Mouse (Mus musculus): Measurements from ENCODE around the gene Fmc1. TPM values are rescaled to one million over a fixed set of nuclear protein-coding genes. Genes with fewer than 3 reads are reported as not detected.

Gene Fmc1
- 110 TPM for polyA plus RNA-seq (2012; fragmentation: generic; extraction: Trizol)

- Histone ChIP-seq H3K36me3 (ENCODE audit: control insufficient read depth, insufficient read depth) (no peaks in the 10 kb centered on the region), H3K4me3 (peak within 1 kb of the TSS; percentile 83), H3ac (ENCODE audit: control insufficient read depth, insufficient read length) (peak within 1 kb of the TSS; percentile 79), H3K27me3 (ENCODE audit: control insufficient read depth, insufficient read depth, insufficient read length) (no peaks in the 10 kb centered on the region), H3K79me2 (ENCODE audit: control insufficient read depth, insufficient read depth) (no peaks in the 10 kb centered on the region), H3K4me2 (ENCODE audit: low read depth) (peak within 1 kb of the TSS; percentile 99)
- TF ChIP-seq TCF3 (IDR thresholded peaks at IDR 0.05; ENCODE audit: insufficient read length, low read depth) (no peak), POLR2A (IDR thresholded peaks at IDR 0.05; ENCODE audit: insufficient read length, low read depth) (peak; percentile 60), USF1 (IDR thresholded peaks at IDR 0.05; ENCODE audit: low read depth) (no peak), POLR2AphosphoS2 (IDR thresholded peaks at IDR 0.05; ENCODE audit: insufficient read length, low read depth) (no peak), MYOD1 (IDR thresholded peaks at IDR 0.05; ENCODE audit: control insufficient read depth in 1 of 3, insufficient read length in 2 of 3, low read depth in 2 of 3) (no peak), CEBPB (IDR thresholded peaks at IDR 0.05; ENCODE audit: insufficient read depth, poor library complexity, severe bottlenecking) (0 out of 2 replicates have a peak, but pooled peaks have one; percentile 16), MAX (IDR thresholded peaks at IDR 0.05; ENCODE audit: low read depth) (no peak), TCF12 (IDR thresholded peaks at IDR 0.05; ENCODE audit: insufficient read depth, poor library complexity, severe bottlenecking) (no peak), E2F4 (IDR thresholded peaks at IDR 0.05; ENCODE audit: insufficient read depth) (no peak), REST (IDR thresholded peaks at IDR 0.05; ENCODE audit: insufficient read depth, insufficient read length) (no peak), SRF (IDR thresholded peaks at IDR 0.05; ENCODE audit: control insufficient read depth, insufficient read length, low read depth) (peak; percentile 31), MYOG (IDR thresholded peaks at IDR 0.05; ENCODE audit: control insufficient read depth in 1 of 3, insufficient read depth in 1 of 3, insufficient read length in 2 of 3, low read depth in 2 of 3) (no peak)
Measured at GRCm38 (mm10) chr6:38533428-38534405, at the start of gene Fmc1. TSS of gene Fmc1 (plus strand) at chr6:38533502.

GRCm38 (mm10) chr6:38492550-38492949, 40.8 kb upstream of the Fmc1 start:
- H3K36me3 ChIP-seq (ENCODE audit: control insufficient read depth, insufficient read depth): peaks cover 33% of the 10 kb centered on the region

GRCm38 (mm10) chr6:38495641-38496040, 37.7 kb upstream of the Fmc1 start:
- H3K4me2 ChIP-seq (ENCODE audit: low read depth): no peak overlapping the region
- TF ChIP-seq SRF (IDR thresholded peaks at IDR 0.05; ENCODE audit: control insufficient read depth, insufficient read length, low read depth) (no peak), REST (IDR thresholded peaks at IDR 0.05; ENCODE audit: insufficient read depth, insufficient read length) (no peak), USF1 (IDR thresholded peaks at IDR 0.05; ENCODE audit: low read depth) (no peak), POLR2AphosphoS2 (IDR thresholded peaks at IDR 0.05; ENCODE audit: insufficient read length, low read depth) (no peak), TCF12 (IDR thresholded peaks at IDR 0.05; ENCODE audit: insufficient read depth, poor library complexity, severe bottlenecking) (no peak), CEBPB (IDR thresholded peaks at IDR 0.05; ENCODE audit: insufficient read depth, poor library complexity, severe bottlenecking) (no peak), MYOG (IDR thresholded peaks at IDR 0.05; ENCODE audit: control insufficient read depth in 1 of 3, insufficient read depth in 1 of 3, insufficient read length in 2 of 3, low read depth in 2 of 3) (no peak), MYOD1 (IDR thresholded peaks at IDR 0.05; ENCODE audit: control insufficient read depth in 1 of 3, insufficient read length in 2 of 3, low read depth in 2 of 3) (no peak), TCF3 (IDR thresholded peaks at IDR 0.05; ENCODE audit: insufficient read length, low read depth) (no peak), MAX (IDR thresholded peaks at IDR 0.05; ENCODE audit: low read depth) (no peak)
- no peaks in the 10 kb centered on the region for H3K27me3 ChIP-seq (ENCODE audit: control insufficient read depth, insufficient read depth, insufficient read length)
- no peak overlapping the region for H3K4me3 ChIP-seq
- H3K36me3 ChIP-seq (ENCODE audit: control insufficient read depth, insufficient read depth): peaks cover 32% of the 10 kb centered on the region
- H3K79me2 ChIP-seq (ENCODE audit: control insufficient read depth, insufficient read depth): no peaks in the 10 kb centered on the region
- no peak overlapping the region for H3ac ChIP-seq (ENCODE audit: control insufficient read depth, insufficient read length)

More at GRCm38 (mm10) chr6:38492550-38492949, 40.8 kb upstream of the Fmc1 start:
- no peak overlapping the region for H3K4me2 ChIP-seq (ENCODE audit: low read depth)
- H3K4me3 ChIP-seq: no peak overlapping the region
- TF ChIP-seq MAX (IDR thresholded peaks at IDR 0.05; ENCODE audit: low read depth) (no peak), E2F4 (IDR thresholded peaks at IDR 0.05; ENCODE audit: insufficient read depth) (no peak)
- no peaks in the 10 kb centered on the region for H3K27me3 ChIP-seq (ENCODE audit: control insufficient read depth, insufficient read depth, insufficient read length)
- no peak overlapping the region for H3ac ChIP-seq (ENCODE audit: control insufficient read depth, insufficient read length)
- no peaks in the 10 kb centered on the region for H3K79me2 ChIP-seq (ENCODE audit: control insufficient read depth, insufficient read depth)

- H3K27me3 ChIP-seq (ENCODE audit: control insufficient read depth, insufficient read depth, insufficient read length): no peaks in the 10 kb centered on the region
- H3ac ChIP-seq (ENCODE audit: control insufficient read depth, insufficient read length): no peak overlapping the region
- no peak for TF ChIP-seq TCF12 (IDR thresholded peaks at IDR 0.05; ENCODE audit: insufficient read depth, poor library complexity, severe bottlenecking)
- no peak for TF ChIP-seq SRF (IDR thresholded peaks at IDR 0.05; ENCODE audit: control insufficient read depth, insufficient read length, low read depth)
- TF ChIP-seq MYOD1 (IDR thresholded peaks at IDR 0.05; ENCODE audit: control insufficient read depth in 1 of 3, insufficient read length in 2 of 3, low read depth in 2 of 3): no peak
- no peak for TF ChIP-seq MAX (IDR thresholded peaks at IDR 0.05; ENCODE audit: low read depth)
- no peak for TF ChIP-seq TCF3 (IDR thresholded peaks at IDR 0.05; ENCODE audit: insufficient read length, low read depth)
- no peak for TF ChIP-seq E2F4 (IDR thresholded peaks at IDR 0.05; ENCODE audit: insufficient read depth)
- TF ChIP-seq REST (IDR thresholded peaks at IDR 0.05; ENCODE audit: insufficient read depth, insufficient read length): no peak
- no peak for TF ChIP-seq MYOG (IDR thresholded peaks at IDR 0.05; ENCODE audit: control insufficient read depth in 1 of 3, insufficient read depth in 1 of 3, insufficient read length in 2 of 3, low read depth in 2 of 3)
- TF ChIP-seq POLR2A (IDR thresholded peaks at IDR 0.05; ENCODE audit: insufficient read length, low read depth): no peak
- TF ChIP-seq CEBPB (IDR thresholded peaks at IDR 0.05; ENCODE audit: insufficient read depth, poor library complexity, severe bottlenecking): no peak
- no peak for TF ChIP-seq USF1 (IDR thresholded peaks at IDR 0.05; ENCODE audit: low read depth)
- no peak for TF ChIP-seq POLR2AphosphoS2 (IDR thresholded peaks at IDR 0.05; ENCODE audit: insufficient read length, low read depth)
- H3K4me2 ChIP-seq (ENCODE audit: low read depth): no peak overlapping the region
- H3K79me2 ChIP-seq (ENCODE audit: control insufficient read depth, insufficient read depth): no peaks in the 10 kb centered on the region
- H3K36me3 ChIP-seq (ENCODE audit: control insufficient read depth, insufficient read depth): no peaks in the 10 kb centered on the region
- no peak overlapping the region for H3K4me3 ChIP-seq
Measured at GRCm38 (mm10) chr6:38512096-38512495, 21.2 kb upstream of the Fmc1 start.
